Comparison of ENCODE assay signal across 8 mouse cellular contexts in the genomic region with DNA sequence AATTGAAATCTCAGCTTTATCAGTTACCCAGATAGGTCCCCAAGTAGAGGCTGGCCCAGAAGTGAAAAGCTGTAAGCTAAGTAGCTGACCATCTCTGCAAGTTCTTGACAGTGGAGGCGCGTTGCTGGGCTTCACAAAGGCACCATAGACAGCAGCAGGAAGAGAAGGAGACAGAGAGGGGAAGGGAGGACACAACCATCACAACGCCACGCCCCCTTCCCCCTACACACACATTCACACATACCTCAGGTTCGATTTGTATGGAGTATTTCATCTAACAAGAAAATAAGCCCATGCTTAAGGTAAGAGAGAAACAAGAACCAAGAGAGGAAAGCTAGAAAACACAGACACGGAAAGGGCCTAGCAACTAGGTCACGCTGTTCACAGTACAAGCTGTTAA. TPM values are rescaled to one million over a fixed set of nuclear protein-coding genes. Genes with fewer than 3 reads are reported as not detected.
DNase-seq lines count a peak whose midpoint lies in the region; ATAC-seq and TF ChIP-seq lines count a peak whose summit lies in the region.

No protein-coding gene starts in this region.

- peaks cover 5% of the 10 kb centered on the region; the same call in 1 of the 2 replicates for H3K4me1 ChIP-seq in kidney, postnatal 0 days (replicated peaks; ENCODE audit: insufficient read depth, low read length)
- peaks cover 14% of the 10 kb centered on the region for H3K4me1 ChIP-seq in embryonic facial prominence, embryonic 13.5 days
- H3K4me1 ChIP-seq in intestine, embryonic 16.5 days (ENCODE audit: control insufficient read depth, insufficient read depth, low read length), result peaks cover 17% of the 10 kb centered on the region
- H3K4me1 ChIP-seq in stomach, embryonic 14.5 days (ENCODE audit: control insufficient read depth, insufficient read depth, low read length), result no peaks in the 10 kb centered on the region

- no peak for TF ChIP-seq CTCF in kidney, postnatal 0 days (IDR thresholded peaks at IDR 0.05; ENCODE audit: low read depth)

- H3K9ac ChIP-seq in kidney, postnatal 0 days (ENCODE audit: low read depth, low read length), result no peak overlapping the region
- no peak overlapping the region for H3K9ac ChIP-seq in embryonic facial prominence, embryonic 13.5 days
- peak overlapping the region; percentile 85; the same call in 1 of the 2 replicates for H3K9ac ChIP-seq in intestine, embryonic 16.5 days (ENCODE audit: low read depth, low read length)
- no peak overlapping the region for H3K9ac ChIP-seq in stomach, embryonic 14.5 days (replicated peaks; ENCODE audit: low read depth, low read length)

- no peak for DNase-seq in kidney, postnatal 0 days (ENCODE audit: low spot score)
- DNase-seq in kidney, adult 8-10 months, result no peak
- no peak for DNase-seq in frontal cortex, postnatal 14 days (ENCODE audit: low spot score in 2 of 2)
- DNase-seq in kidney, adult 18-20 months, result no peak
- DNase-seq in adrenal gland, adult 2 months, result no peak

- H3K9me3 ChIP-seq in kidney, postnatal 0 days (replicated peaks; ENCODE audit: low read length), result no peaks in the 10 kb centered on the region
- H3K9me3 ChIP-seq in embryonic facial prominence, embryonic 13.5 days, result no peaks in the 10 kb centered on the region
- no peaks in the 10 kb centered on the region for H3K9me3 ChIP-seq in intestine, embryonic 16.5 days (ENCODE audit: control insufficient read depth, low read length)
- H3K9me3 ChIP-seq in stomach, embryonic 14.5 days (ENCODE audit: control insufficient read depth, low read depth, low read length), result no peaks in the 10 kb centered on the region

- 31% methylated on average over 7 of the region's 7 CpGs for WGBS in kidney, postnatal 0 days
- 26% methylated on average over 7 of the region's 7 CpGs for WGBS in embryonic facial prominence, embryonic 13.5 days
- WGBS in intestine, embryonic 16.5 days, result 34% methylated on average over 7 of the region's 7 CpGs
- WGBS in stomach, embryonic 14.5 days, result 34% methylated on average over 7 of the region's 7 CpGs

- H3K4me2 ChIP-seq in kidney, postnatal 0 days (ENCODE audit: low read length), result peak overlapping the region; percentile 99; the same call in 1 of the 2 replicates
- peak overlapping the region; percentile 99 for H3K4me2 ChIP-seq in embryonic facial prominence, embryonic 13.5 days
- H3K4me2 ChIP-seq in intestine, embryonic 16.5 days (ENCODE audit: low read depth, low read length), result peak overlapping the region; percentile 99
- H3K4me2 ChIP-seq in stomach, embryonic 14.5 days (replicated peaks; ENCODE audit: low read depth, low read length), result peak overlapping the region; percentile 98; the same call in 1 of the 2 replicates

- no peak for ATAC-seq in kidney, postnatal 0 days (replicated peaks; ENCODE audit: low FRiP score, low read depth)
- ATAC-seq in embryonic facial prominence, embryonic 13.5 days (ENCODE audit: insufficient number of reproducible peaks, insufficient read depth, low FRiP score, low TSS enrichment, low read depth), result no peak
- no peak for ATAC-seq in intestine, embryonic 16.5 days
- ATAC-seq in stomach, embryonic 14.5 days (ENCODE audit: insufficient number of reproducible peaks, insufficient read depth, low FRiP score, low read depth), result no peak

- H3K27me3 ChIP-seq in kidney, postnatal 0 days (ENCODE audit: insufficient read depth, low read length), result no peaks in the 10 kb centered on the region
- peaks cover 51% of the 10 kb centered on the region for H3K27me3 ChIP-seq in embryonic facial prominence, embryonic 13.5 days
- peaks cover 2% of the 10 kb centered on the region; the same call in 1 of the 2 replicates for H3K27me3 ChIP-seq in intestine, embryonic 16.5 days (replicated peaks; ENCODE audit: control insufficient read depth, insufficient read depth, low read length)
- no peaks in the 10 kb centered on the region; the same call in 1 of the 2 replicates for H3K27me3 ChIP-seq in stomach, embryonic 14.5 days (ENCODE audit: control insufficient read depth, insufficient read depth, low read length)

- no peaks in the 10 kb centered on the region for H3K36me3 ChIP-seq in kidney, postnatal 0 days (ENCODE audit: insufficient read depth, low read length)
- no peaks in the 10 kb centered on the region for H3K36me3 ChIP-seq in embryonic facial prominence, embryonic 13.5 days
- no peaks in the 10 kb centered on the region for H3K36me3 ChIP-seq in intestine, embryonic 16.5 days (ENCODE audit: control insufficient read depth, insufficient read depth, low read length)
- H3K36me3 ChIP-seq in stomach, embryonic 14.5 days (ENCODE audit: control insufficient read depth, insufficient read depth, low read length), result no peaks in the 10 kb centered on the region

- no peak overlapping the region for H3K4me3 ChIP-seq in kidney, postnatal 0 days (replicated peaks; ENCODE audit: low read depth, low read length)
- 0 out of 2 replicates have a peak overlapping the region, but pooled peaks have one; percentile 70 for H3K4me3 ChIP-seq in embryonic facial prominence, embryonic 13.5 days
- H3K4me3 ChIP-seq in intestine, embryonic 16.5 days (ENCODE audit: low read length), result peak overlapping the region; percentile 80; the same call in 1 of the 2 replicates
- no peak overlapping the region for H3K4me3 ChIP-seq in stomach, embryonic 14.5 days (ENCODE audit: low read depth, low read length)

- peak overlapping the region; percentile 36; the same call in 1 of the 2 replicates for H3K27ac ChIP-seq in kidney, postnatal 0 days
- 0 out of 2 replicates have a peak overlapping the region, but pooled peaks have one; percentile 5 for H3K27ac ChIP-seq in embryonic facial prominence, embryonic 13.5 days
- no peak overlapping the region for H3K27ac ChIP-seq in intestine, embryonic 16.5 days (ENCODE audit: low read length)
- H3K27ac ChIP-seq in stomach, embryonic 14.5 days (ENCODE audit: low read length), result no peak overlapping the region

RNA-seq across cellular contexts. Expression of a gene that starts 0.9 kb away (rescaled TPM):
- polyA plus RNA-seq in kidney, postnatal 0 days (2015; fragmentation: Nextera tagmentation; extraction: Ambion mirVana), result 23.7 and 26.4 TPM in 2 replicates
- 22.9 and 24.9 TPM in 2 replicates for polyA plus RNA-seq in embryonic facial prominence, embryonic 13.5 days (2015; fragmentation: Nextera tagmentation; extraction: Ambion mirVana)
- polyA plus RNA-seq in intestine, embryonic 16.5 days (2015; fragmentation: Nextera tagmentation; extraction: Ambion mirVana), result 10.0 and 11.5 TPM in 2 replicates
- polyA plus RNA-seq in stomach, embryonic 14.5 days (2014; fragmentation: Nextera tagmentation; extraction: Ambion mirVana), result 48.8 and 50.0 TPM in 2 replicates
- 10 to 100 TPM; 26.8 to 27.2 TPM for total RNA-seq in adrenal gland, adult 2 months (2021)
- 6.4 and 8.0 TPM in 2 replicates for polyA plus RNA-seq in adrenal gland, adult 2 months (2012; rRNA removed)

RNA-seq across cellular contexts. Expression of a gene that starts 24.2 kb away (rescaled TPM):
- 191 and 212 TPM in 2 replicates for polyA plus RNA-seq in kidney, postnatal 0 days (2015; fragmentation: Nextera tagmentation; extraction: Ambion mirVana)
- 40.5 and 49.4 TPM in 2 replicates for polyA plus RNA-seq in embryonic facial prominence, embryonic 13.5 days (2015; fragmentation: Nextera tagmentation; extraction: Ambion mirVana)
- polyA plus RNA-seq in intestine, embryonic 16.5 days (2015; fragmentation: Nextera tagmentation; extraction: Ambion mirVana), result 232 and 330 TPM in 2 replicates
- 59.0 and 63.8 TPM in 2 replicates for polyA plus RNA-seq in stomach, embryonic 14.5 days (2014; fragmentation: Nextera tagmentation; extraction: Ambion mirVana)
- 10 to 100 TPM; 19.6 to 22.3 TPM for total RNA-seq in adrenal gland, adult 2 months (2021)
- polyA plus RNA-seq in adrenal gland, adult 2 months (2012; rRNA removed), result 8.9 and 11.7 TPM in 2 replicates

Comparison
In these comparisons a context has a peak if more than half of its experiments do, and no peak if none do; other contexts are left out.
1. H3K27ac ChIP-seq: peak in kidney, postnatal 0 days (single experiment) and embryonic facial prominence, embryonic 13.5 days (single experiment); none in intestine, embryonic 16.5 days (single experiment) and stomach, embryonic 14.5 days (single experiment).
2. H3K4me3 ChIP-seq: peak in embryonic facial prominence, embryonic 13.5 days (single experiment) and intestine, embryonic 16.5 days (single experiment); none in kidney, postnatal 0 days (single experiment) and stomach, embryonic 14.5 days (single experiment).
3. Peak in every context shown above with its lines, with median percentiles within 50 percentile points of each other: H3K4me2 ChIP-seq.